Mouse (Mus musculus) brain, embryonic 14.5 days (tissue): ENCODE measurements around the gene Matn1. TPM values are rescaled to one million over a fixed set of nuclear protein-coding genes. Genes with fewer than 3 reads are reported as not detected.
A peak's percentile ranks its signal among the peaks of the same experiment; 100 is the strongest.

Source experiments
- DNase-seq: peaks from one replicate; pipeline ENCODE4 v3.0.0-alpha.2; 2011; ENCODE audit warnings: low read depth
- CTCF ChIP-seq: fragments of 200-500 bp; IDR thresholded peaks from 2 replicates; pipeline ENCODE4 v1.5.1; 2012; ENCODE audit warnings: inconsistent platforms, mild to moderate bottlenecking, moderate library complexity, borderline replicate concordance; ENCODE audit not compliant: insufficient read depth, insufficient read length; ENCODE audit errors: extremely low read depth
- POLR2A ChIP-seq: fragments of 200-500 bp; IDR thresholded peaks from 2 replicates; pipeline ENCODE4 v1.6.1; 2012; ENCODE audit warnings: mild to moderate bottlenecking, inconsistent platforms, borderline replicate concordance; ENCODE audit not compliant: poor library complexity, insufficient read depth, insufficient read length, severe bottlenecking; ENCODE audit errors: extremely low read depth
- polyA plus RNA-seq: library from polyadenylated mRNA; depleted of rRNA; stranded (reverse); fragments of >200 nt; gene quantifications from 2 replicates; pipeline ENCODE4 v1.2.3, GENCODE M21; 2012

The Matn1 gene
- polyA plus RNA-seq, 1 experiment = 0.29 TPM

DNA sequence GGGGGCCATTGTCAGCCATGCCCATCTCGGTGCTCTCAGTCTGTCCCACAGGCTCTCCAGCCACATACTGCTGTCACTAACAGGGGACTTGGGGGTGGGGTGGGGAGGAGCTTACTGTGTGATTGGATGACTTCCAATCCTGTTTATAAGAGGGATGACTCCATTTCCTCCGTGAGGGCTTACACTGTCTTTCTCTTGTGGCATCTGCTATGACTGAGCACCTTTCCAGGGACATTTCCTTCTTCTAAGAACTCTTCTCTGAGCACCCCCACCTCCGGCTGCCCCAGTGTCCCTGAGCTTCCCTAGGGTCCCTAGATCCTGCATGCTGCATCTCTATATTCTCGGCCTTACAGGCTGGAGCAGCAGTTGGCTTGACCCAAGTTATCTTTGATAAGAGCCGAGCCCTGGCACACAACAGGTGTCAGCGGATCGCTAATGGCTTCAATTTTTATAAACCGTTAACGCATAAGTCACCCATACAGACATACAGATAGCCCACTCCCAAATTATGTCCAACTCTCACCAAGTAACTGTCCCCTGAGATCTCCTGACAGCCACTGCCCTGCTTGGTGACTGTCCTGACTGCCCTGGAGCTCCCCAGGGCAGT lies 24.3 kb upstream of the Matn1 start:
- no peak for TF ChIP-seq POLR2A
- no peak for TF ChIP-seq CTCF

DNA sequence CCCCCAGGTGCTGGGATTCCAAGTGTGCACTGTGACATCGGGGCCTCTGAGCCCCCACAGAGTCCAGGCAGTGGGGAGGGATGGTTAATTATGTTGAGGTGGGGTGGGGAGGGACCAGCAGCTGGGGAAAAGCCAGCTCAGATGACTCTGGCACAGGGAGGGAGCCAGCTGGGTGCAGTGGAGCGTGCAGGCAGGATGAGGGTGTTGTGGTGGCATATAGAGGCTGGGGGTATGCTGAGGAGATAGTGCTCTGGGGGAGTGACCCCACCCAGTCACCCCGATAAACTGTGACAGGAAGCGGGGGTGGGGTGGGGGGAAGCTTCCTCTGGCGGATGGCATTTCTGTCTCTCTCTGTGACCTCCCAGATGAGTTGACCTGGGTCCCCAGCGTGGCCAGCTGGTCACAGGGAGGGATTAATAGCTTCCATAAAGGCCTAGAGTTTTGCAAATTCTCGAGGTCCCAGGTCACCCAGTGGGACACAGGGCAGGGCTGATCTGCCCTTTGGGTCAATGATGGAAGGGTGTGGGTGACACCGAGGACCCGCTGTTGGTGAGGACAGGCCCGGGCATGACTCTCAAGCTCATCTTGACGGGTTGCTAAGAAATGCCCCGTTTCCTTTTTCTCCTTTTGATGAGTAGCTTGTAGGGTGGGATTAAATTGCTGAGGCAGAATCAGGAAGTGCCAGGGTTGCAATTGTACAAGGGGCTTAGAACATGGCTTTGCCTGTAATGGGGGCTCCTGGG lies 23.1 kb upstream of the Matn1 start:
- TF ChIP-seq POLR2A = no peak
- TF ChIP-seq CTCF = no peak
- DNase-seq = peak; percentile 66

More for the DNA sequence above, 24.3 kb upstream of the Matn1 start:
- peak; percentile 52 for DNase-seq

- TF ChIP-seq CTCF (no peak), POLR2A (no peak)
- no peak for DNase-seq
Measured at GRCm38 (mm10) chr4:130921986-130922385, 22.2 kb upstream of the Matn1 start.

DNA sequence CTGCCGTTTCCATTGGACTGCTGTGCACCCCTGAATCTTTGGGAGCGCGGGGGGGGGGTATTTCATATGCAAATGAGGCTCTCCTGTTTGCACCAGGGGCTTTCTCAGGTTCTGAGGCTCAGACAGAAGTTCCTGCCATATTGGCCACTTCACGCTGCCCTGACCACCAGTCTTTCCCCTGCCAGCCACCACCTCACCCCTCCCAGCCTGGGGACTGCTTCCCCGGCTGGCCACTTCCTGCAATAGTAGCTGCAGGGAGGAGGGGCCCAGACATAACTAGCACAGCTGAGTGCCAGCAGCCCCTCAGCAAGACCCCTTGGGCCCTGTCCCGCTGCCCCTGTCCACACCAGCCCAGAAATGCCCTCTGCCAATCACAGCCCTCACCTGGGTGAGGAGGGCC lies 17.9 kb upstream of the Matn1 start:
- no peak for DNase-seq
- no peak for TF ChIP-seq CTCF

DNA sequence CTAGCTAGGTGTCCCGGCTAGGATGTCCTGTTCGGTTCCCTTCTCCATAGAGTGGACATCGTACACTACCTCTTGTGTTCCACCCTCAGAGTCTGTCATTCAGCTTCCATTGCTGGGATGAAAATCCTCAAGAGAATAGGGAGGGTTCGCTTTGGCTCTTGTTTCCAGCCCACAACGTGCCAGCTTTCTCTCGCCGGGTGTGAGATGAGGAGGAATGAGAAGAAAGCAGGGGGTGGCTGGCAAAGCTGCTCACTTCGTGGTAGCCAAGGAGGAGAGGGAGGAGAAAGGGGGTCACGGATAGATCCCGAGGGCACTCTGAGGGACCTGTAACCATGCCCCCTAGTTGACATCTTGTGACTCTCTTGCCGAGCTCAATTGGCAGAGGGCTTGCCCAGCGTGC lies 16.4 kb upstream of the Matn1 start:
- TF ChIP-seq CTCF (no peak), POLR2A (no peak)
- DNase-seq = no peak

GRCm38 (mm10) chr4:130942644-130943043 lies 1.5 kb upstream of the Matn1 start:
- DNase-seq = no peak
- TF ChIP-seq POLR2A (no peak), CTCF (no peak)

GRCm38 (mm10) chr4:130944779-130945178 lies 594 bp downstream of the Matn1 start:
- DNase-seq = no peak

DNA sequence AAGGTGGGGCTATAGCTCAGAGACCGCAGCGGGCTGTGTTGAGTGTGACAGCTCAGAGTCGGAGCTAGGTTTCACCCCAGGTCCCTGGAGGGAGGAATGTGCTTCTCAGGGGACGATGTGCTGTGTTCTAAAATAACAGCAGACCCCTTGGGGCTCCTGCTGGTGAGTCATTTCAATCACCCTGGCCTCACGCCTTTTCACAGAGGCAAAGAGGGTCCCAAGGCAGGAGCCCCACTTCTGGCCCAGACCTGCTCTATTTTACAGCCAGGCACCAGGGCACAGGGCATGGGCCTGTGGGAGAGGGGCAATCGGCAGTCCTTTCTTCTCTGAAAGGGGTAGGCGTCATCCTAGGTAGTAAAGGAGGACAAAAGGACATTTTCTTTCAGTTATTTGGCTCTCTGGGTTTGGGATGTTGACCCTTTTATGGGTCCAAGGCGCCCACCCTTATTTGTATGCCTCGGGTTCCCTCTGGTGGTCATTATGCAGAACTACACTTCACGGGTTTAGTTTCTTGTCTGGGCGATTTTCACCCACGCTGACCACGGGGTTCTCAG lies 3.0 kb downstream of the Matn1 start:
- TF ChIP-seq CTCF (peak; percentile 81; the same call in 1 of the 2 replicates), POLR2A (no peak)
- DNase-seq = peak; percentile 64

More at GRCm38 (mm10) chr4:130944779-130945178, 594 bp downstream of the Matn1 start:
- TF ChIP-seq CTCF (no peak), POLR2A (no peak)

DNA sequence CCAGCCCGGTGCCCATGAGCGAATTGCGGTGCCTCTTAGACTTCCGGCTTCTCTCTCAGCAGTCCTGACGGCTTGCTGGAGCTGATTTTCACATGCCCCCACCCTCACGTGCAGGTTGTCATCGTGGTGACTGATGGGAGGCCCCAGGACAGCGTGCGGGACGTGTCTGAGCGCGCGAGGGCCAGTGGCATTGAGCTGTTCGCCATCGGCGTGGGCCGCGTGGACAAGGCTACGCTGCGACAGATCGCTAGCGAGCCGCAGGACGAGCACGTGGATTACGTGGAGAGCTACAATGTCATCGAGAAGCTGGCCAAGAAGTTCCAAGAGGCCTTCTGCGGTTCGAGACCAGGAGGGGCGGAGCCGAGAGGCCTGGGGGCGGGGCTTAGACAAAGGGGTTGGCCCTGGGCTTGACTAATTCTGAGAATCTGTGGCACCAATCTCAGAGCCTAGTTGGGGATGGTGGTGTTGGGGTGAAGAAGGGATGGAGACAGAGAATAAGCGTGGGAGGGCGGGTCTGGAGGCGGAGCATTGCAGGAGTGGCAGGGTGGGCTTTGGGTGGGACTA lies 5.7 kb downstream of the Matn1 start:
- TF ChIP-seq POLR2A = no peak
- no peak for TF ChIP-seq CTCF
- no peak for DNase-seq

DNA sequence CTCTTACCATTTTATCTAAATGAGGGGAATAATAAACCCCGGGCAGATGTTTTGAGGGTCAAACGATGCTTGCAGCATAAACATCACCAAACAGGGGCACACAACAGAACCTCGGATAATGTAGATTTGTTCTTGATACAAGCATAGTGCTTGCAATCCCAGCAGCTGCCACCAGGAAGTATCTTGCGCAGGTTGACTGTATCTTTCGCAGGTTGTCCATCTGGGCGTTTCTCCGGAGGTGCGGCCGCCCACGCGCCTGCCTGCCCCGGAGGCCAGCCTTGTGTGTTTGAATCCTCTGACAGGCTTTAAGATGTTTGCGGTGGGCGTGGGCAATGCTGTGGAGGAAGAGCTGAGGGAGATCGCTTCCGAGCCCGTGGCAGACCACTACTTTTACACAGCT lies 8.3 kb downstream of the Matn1 start:
- DNase-seq = no peak
- TF ChIP-seq POLR2A = no peak
- peak; percentile 54; the same call in 1 of the 2 replicates for TF ChIP-seq CTCF

GRCm38 (mm10) chr4:130957156-130957555 lies 13.0 kb downstream of the Matn1 start:
- TF ChIP-seq CTCF (no peak), POLR2A (no peak)

More at GRCm38 (mm10) chr4:130957156-130957555, 13.0 kb downstream of the Matn1 start:
- peak; percentile 43 for DNase-seq
